Mouse (Mus musculus) adrenal gland, postnatal 10 days (tissue): Measurements from ENCODE around the gene Tmem98. TPM values are rescaled to one million over a fixed set of nuclear protein-coding genes. Genes with fewer than 3 reads are reported as not detected.

Experiments used
- DNase-seq: peaks from one replicate; pipeline ENCODE4 v3.0.0; 2021; ENCODE audit warnings: mixed read lengths
- long read RNA-seq, 2 experiments: library from polyadenylated mRNA; stranded (forward); transcript quantifications; one replicate each; pipeline ENCODE4 v2.0.0; 2021
- total RNA-seq, 2 experiments: library from RNA; stranded (reverse); gene quantifications; 2 replicates each; pipeline ENCODE4 v1.2.3; 2021

Gene Tmem98
- total RNA-seq: 10 to 100 TPM; 30.4 to 30.8 TPM
- long read RNA-seq, experiment 1, transcript Tmem98-201 (7 exons, 1,633 nt): major isoform, 78 of 83 reads
- long read RNA-seq, experiment 1, partial matches to known transcripts: 5 of 83 reads
- long read RNA-seq, experiment 1, other reads (novel, unspliced or antisense): 0 of 83 reads
- long read RNA-seq, experiment 2, transcript Tmem98-201 (7 exons, 1,633 nt): major isoform, 42 of 44 reads
- long read RNA-seq, experiment 2, partial matches to known transcripts: 1 of 44 reads
- long read RNA-seq, experiment 2, other reads (novel, unspliced or antisense): 1 of 44 reads

GRCm38 (mm10) chr11:80809993-80810821 is at the start of gene Tmem98:
TSS of gene Tmem98 (plus strand) at chr11:80810175.
- DNase-seq: peak; percentile 78

GRCm38 (mm10) chr11:80761285-80761974 is 48.5 kb upstream of the Tmem98 start:
- DNase-seq: no peak

- DNase-seq: no peak
These were observed 47.9 kb upstream of the Tmem98 start for GRCm38 (mm10) chr11:80762066-80762465.

GRCm38 (mm10) chr11:80766068-80766467 is 43.9 kb upstream of the Tmem98 start:
- DNase-seq: no peak

- peak; percentile 50 for DNase-seq
These were observed 43.3 kb upstream of the Tmem98 start for GRCm38 (mm10) chr11:80766472-80767319.

- no peak for DNase-seq
These were observed 42.7 kb upstream of the Tmem98 start for GRCm38 (mm10) chr11:80767320-80767617.

GRCm38 (mm10) chr11:80771186-80771585 is 38.8 kb upstream of the Tmem98 start:
- no peak for DNase-seq

- no peak for DNase-seq
These were observed 38.3 kb upstream of the Tmem98 start for GRCm38 (mm10) chr11:80771596-80772250.

GRCm38 (mm10) chr11:80772595-80773210 is 37.3 kb upstream of the Tmem98 start:
- no peak for DNase-seq

GRCm38 (mm10) chr11:80775535-80775934 is 34.4 kb upstream of the Tmem98 start:
- DNase-seq: no peak

- DNase-seq: no peak
These were observed 32.3 kb upstream of the Tmem98 start for GRCm38 (mm10) chr11:80777708-80778107.

GRCm38 (mm10) chr11:80778157-80778556 is 31.8 kb upstream of the Tmem98 start:
- no peak for DNase-seq

GRCm38 (mm10) chr11:80778916-80779526 is 31.0 kb upstream of the Tmem98 start:
- no peak for DNase-seq

- DNase-seq: peak; percentile 96
These were observed 30.2 kb upstream of the Tmem98 start, which contains the start of gene Myo1d for GRCm38 (mm10) chr11:80779527-80780344. TSS of gene Myo1d (minus strand) at chr11:80780025.

- peak; percentile 59 for DNase-seq
These were observed 28.4 kb upstream of the Tmem98 start for GRCm38 (mm10) chr11:80781535-80781934.

- no peak for DNase-seq
These were observed 26.5 kb upstream of the Tmem98 start for GRCm38 (mm10) chr11:80783460-80783859.

- DNase-seq: peak; percentile 29
These were observed 25.7 kb upstream of the Tmem98 start for GRCm38 (mm10) chr11:80784294-80784743.

GRCm38 (mm10) chr11:80785672-80786071 is 24.3 kb upstream of the Tmem98 start:
- no peak for DNase-seq

- no peak for DNase-seq
These were observed 20.2 kb upstream of the Tmem98 start for GRCm38 (mm10) chr11:80789647-80790240.
